Mouse (Mus musculus): Measurements from ENCODE around the gene Med23. TPM values are rescaled to one million over a fixed set of nuclear protein-coding genes. Genes with fewer than 3 reads are reported as not detected.

The Med23 gene
- polyA plus RNA-seq, 1 experiment from 2014 or later = 7.4 TPM

GRCm38 (mm10) chr10:24863146-24863545 lies 6.6 kb upstream of the Med23 start:
- TF ChIP-seq CTCF (IDR thresholded peaks at IDR 0.05) = no peak
- no peak for TF ChIP-seq EP300 (IDR thresholded peaks at IDR 0.05)

DNA sequence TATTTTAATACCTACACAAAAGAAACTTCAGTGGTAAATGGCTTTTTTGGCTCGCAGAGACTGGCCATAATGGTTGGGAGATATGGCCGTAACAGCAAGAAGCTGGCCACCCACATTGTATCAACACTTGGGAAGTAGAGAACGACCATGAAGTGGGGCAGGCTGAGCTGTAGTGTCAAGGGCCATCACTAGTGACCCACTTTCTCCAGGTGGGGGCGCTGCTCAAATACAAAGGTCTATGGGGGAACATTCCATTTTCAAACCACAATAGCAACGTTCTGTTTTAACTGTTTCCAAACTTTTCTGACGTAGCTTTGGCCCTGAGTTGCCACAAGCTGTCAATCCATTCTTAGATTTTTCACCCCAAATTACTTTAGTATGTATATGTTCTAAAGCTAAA lies 5.4 kb upstream of the Med23 start:
- H3K27ac ChIP-seq (ENCODE audit: low read length) = no peak overlapping the region
- TF ChIP-seq CTCF (IDR thresholded peaks at IDR 0.05) (no peak), EP300 (IDR thresholded peaks at IDR 0.05) (no peak)
- no peaks in the 10 kb centered on the region for H3K4me1 ChIP-seq (ENCODE audit: insufficient read depth, low read depth, low read length)
- no peaks in the 10 kb centered on the region for H3K27me3 ChIP-seq (replicated peaks; ENCODE audit: insufficient read depth, low read length)
- H3K9me3 ChIP-seq (ENCODE audit: low read length) = no peaks in the 10 kb centered on the region
- no peaks in the 10 kb centered on the region for H3K36me3 ChIP-seq (ENCODE audit: insufficient read depth, low read length)
- ATAC-seq = no peak
- no peak for DNase-seq (ENCODE audit: low spot score)
- no peak overlapping the region for H3K9ac ChIP-seq (replicated peaks; ENCODE audit: low read depth)
- WGBS = 55% methylated on average over 6 of the region's 6 CpGs
- no peak overlapping the region for H3K4me3 ChIP-seq (ENCODE audit: low read depth, low read length)
- no peak overlapping the region for H3K4me2 ChIP-seq (replicated peaks; ENCODE audit: low read depth, low read length)

More at GRCm38 (mm10) chr10:24863146-24863545, 6.6 kb upstream of the Med23 start:
- H3K9ac ChIP-seq (replicated peaks; ENCODE audit: low read depth) = no peak overlapping the region
- H3K36me3 ChIP-seq (ENCODE audit: insufficient read depth, low read length) = no peaks in the 10 kb centered on the region
- no peaks in the 10 kb centered on the region for H3K4me1 ChIP-seq (ENCODE audit: insufficient read depth, low read depth, low read length)
- no peaks in the 10 kb centered on the region for H3K9me3 ChIP-seq (ENCODE audit: low read length)
- H3K4me2 ChIP-seq (replicated peaks; ENCODE audit: low read depth, low read length) = no peak overlapping the region
- DNase-seq (ENCODE audit: low spot score) = no peak
- H3K27me3 ChIP-seq (replicated peaks; ENCODE audit: insufficient read depth, low read length) = no peaks in the 10 kb centered on the region
- 81% methylated on average over 2 of the region's 2 CpGs for WGBS
- no peak overlapping the region for H3K27ac ChIP-seq (ENCODE audit: low read length)
- H3K4me3 ChIP-seq (ENCODE audit: low read depth, low read length) = no peak overlapping the region
- no peak for ATAC-seq

- 78% methylated on average over 4 of the region's 4 CpGs for WGBS
- Histone ChIP-seq H3K4me1 (ENCODE audit: insufficient read depth, low read depth, low read length) (no peaks in the 10 kb centered on the region), H3K27me3 (replicated peaks; ENCODE audit: insufficient read depth, low read length) (no peaks in the 10 kb centered on the region), H3K36me3 (ENCODE audit: insufficient read depth, low read length) (peaks cover 26% of the 10 kb centered on the region; the same call in 1 of the 2 replicates), H3K4me2 (replicated peaks; ENCODE audit: low read depth, low read length) (no peak overlapping the region), H3K27ac (ENCODE audit: low read length) (no peak overlapping the region), H3K9ac (replicated peaks; ENCODE audit: low read depth) (no peak overlapping the region), H3K9me3 (ENCODE audit: low read length) (no peaks in the 10 kb centered on the region), H3K4me3 (ENCODE audit: low read depth, low read length) (no peak overlapping the region)
- peak; percentile 48 for TF ChIP-seq CTCF (IDR thresholded peaks at IDR 0.05)
- no peak for TF ChIP-seq EP300 (IDR thresholded peaks at IDR 0.05)
- ATAC-seq (no peak), DNase-seq (ENCODE audit: low spot score) (no peak)
Observed at GRCm38 (mm10) chr10:24873624-24874023, 3.8 kb downstream of the Med23 start.

DNA sequence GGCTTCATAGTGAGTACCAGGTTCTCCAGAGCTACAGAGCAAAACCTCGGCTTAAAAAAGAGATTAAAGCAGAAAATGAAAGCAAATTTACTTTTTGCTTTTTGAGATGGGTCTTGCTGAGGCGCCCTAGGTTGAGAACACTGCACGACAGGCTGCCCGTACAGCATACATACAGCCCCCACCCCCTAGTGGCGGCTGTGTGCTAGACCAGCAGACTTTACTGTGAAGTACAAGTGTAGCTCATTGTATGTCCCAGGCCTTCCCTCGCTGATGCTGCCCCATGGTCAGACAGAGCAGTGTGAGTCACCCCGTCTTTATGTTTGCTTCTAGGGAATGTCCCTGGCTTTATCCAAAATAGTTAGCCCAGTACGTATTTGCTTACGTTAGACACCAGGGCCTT lies 16.2 kb downstream of the Med23 start:
- H3K9ac ChIP-seq (replicated peaks; ENCODE audit: low read depth) = no peak overlapping the region
- TF ChIP-seq EP300 (IDR thresholded peaks at IDR 0.05) (no peak), CTCF (IDR thresholded peaks at IDR 0.05) (peak; percentile 64)
- H3K4me2 ChIP-seq (replicated peaks; ENCODE audit: low read depth, low read length) = no peak overlapping the region
- no peaks in the 10 kb centered on the region for H3K4me1 ChIP-seq (ENCODE audit: insufficient read depth, low read depth, low read length)
- ATAC-seq (peak; percentile 38; the same call in 1 of the 2 replicates), DNase-seq (ENCODE audit: low spot score) (peak; percentile 14)
- peaks cover 43% of the 10 kb centered on the region for H3K36me3 ChIP-seq (ENCODE audit: insufficient read depth, low read length)
- H3K4me3 ChIP-seq (ENCODE audit: low read depth, low read length) = no peak overlapping the region
- H3K9me3 ChIP-seq (ENCODE audit: low read length) = no peaks in the 10 kb centered on the region
- H3K27me3 ChIP-seq (replicated peaks; ENCODE audit: insufficient read depth, low read length) = no peaks in the 10 kb centered on the region
- no peak overlapping the region for H3K27ac ChIP-seq (ENCODE audit: low read length)
- 72% methylated on average over 9 of the region's 9 CpGs for WGBS

GRCm38 (mm10) chr10:24888343-24888742 lies 18.6 kb downstream of the Med23 start:
- H3K9me3 ChIP-seq (ENCODE audit: low read length) = no peaks in the 10 kb centered on the region
- H3K9ac ChIP-seq (replicated peaks; ENCODE audit: low read depth) = no peak overlapping the region
- no peak overlapping the region for H3K4me2 ChIP-seq (replicated peaks; ENCODE audit: low read depth, low read length)
- no peak overlapping the region for H3K4me3 ChIP-seq (ENCODE audit: low read depth, low read length)
- no peak for ATAC-seq
- H3K27me3 ChIP-seq (replicated peaks; ENCODE audit: insufficient read depth, low read length) = no peaks in the 10 kb centered on the region
- DNase-seq (ENCODE audit: low spot score) = no peak
- no peak overlapping the region for H3K27ac ChIP-seq (ENCODE audit: low read length)
- 94% methylated on average over 7 of the region's 7 CpGs for WGBS
- no peaks in the 10 kb centered on the region for H3K4me1 ChIP-seq (ENCODE audit: insufficient read depth, low read depth, low read length)
- TF ChIP-seq EP300 (IDR thresholded peaks at IDR 0.05) (no peak), CTCF (IDR thresholded peaks at IDR 0.05) (no peak)
- H3K36me3 ChIP-seq (ENCODE audit: insufficient read depth, low read length) = peaks cover 41% of the 10 kb centered on the region

- Histone ChIP-seq H3K4me3 (ENCODE audit: low read depth, low read length) (no peak overlapping the region), H3K36me3 (ENCODE audit: insufficient read depth, low read length) (peaks cover 44% of the 10 kb centered on the region), H3K9ac (replicated peaks; ENCODE audit: low read depth) (no peak overlapping the region), H3K27ac (ENCODE audit: low read length) (no peak overlapping the region), H3K9me3 (ENCODE audit: low read length) (no peaks in the 10 kb centered on the region), H3K4me2 (replicated peaks; ENCODE audit: low read depth, low read length) (no peak overlapping the region), H3K4me1 (ENCODE audit: insufficient read depth, low read depth, low read length) (no peaks in the 10 kb centered on the region), H3K27me3 (replicated peaks; ENCODE audit: insufficient read depth, low read length) (no peaks in the 10 kb centered on the region)
- DNase-seq (ENCODE audit: low spot score) = no peak
- no peak for ATAC-seq
- peak; percentile 34 for TF ChIP-seq CTCF (IDR thresholded peaks at IDR 0.05)
- TF ChIP-seq EP300 (IDR thresholded peaks at IDR 0.05) = no peak
- 80% methylated on average over 8 of the region's 8 CpGs for WGBS
Observed at GRCm38 (mm10) chr10:24895927-24896326, 26.1 kb downstream of the Med23 start.

GRCm38 (mm10) chr10:24905627-24906026 lies 35.8 kb downstream of the Med23 start:
- Histone ChIP-seq H3K9ac (replicated peaks; ENCODE audit: low read depth) (no peak overlapping the region), H3K9me3 (ENCODE audit: low read length) (no peaks in the 10 kb centered on the region), H3K4me1 (ENCODE audit: insufficient read depth, low read depth, low read length) (no peaks in the 10 kb centered on the region), H3K27me3 (replicated peaks; ENCODE audit: insufficient read depth, low read length) (no peaks in the 10 kb centered on the region), H3K36me3 (ENCODE audit: insufficient read depth, low read length) (peaks cover 73% of the 10 kb centered on the region), H3K4me2 (replicated peaks; ENCODE audit: low read depth, low read length) (no peak overlapping the region), H3K4me3 (ENCODE audit: low read depth, low read length) (no peak overlapping the region), H3K27ac (ENCODE audit: low read length) (no peak overlapping the region)
- TF ChIP-seq EP300 (IDR thresholded peaks at IDR 0.05) = no peak
- TF ChIP-seq CTCF (IDR thresholded peaks at IDR 0.05) = no peak
- no peak for DNase-seq (ENCODE audit: low spot score)
- WGBS = 88% methylated on average over 10 of the region's 10 CpGs
- no peak for ATAC-seq

Data from lung, postnatal 0 days (tissue).